Mouse (Mus musculus): ENCODE measurements at regions not wholly inside any gene's neighbourhood (a gene's known extent, or its start where the extent isn't known, plus 50 kb on each side); places are given as distances from the start of the nearest gene placed in this dataset.

DNA sequence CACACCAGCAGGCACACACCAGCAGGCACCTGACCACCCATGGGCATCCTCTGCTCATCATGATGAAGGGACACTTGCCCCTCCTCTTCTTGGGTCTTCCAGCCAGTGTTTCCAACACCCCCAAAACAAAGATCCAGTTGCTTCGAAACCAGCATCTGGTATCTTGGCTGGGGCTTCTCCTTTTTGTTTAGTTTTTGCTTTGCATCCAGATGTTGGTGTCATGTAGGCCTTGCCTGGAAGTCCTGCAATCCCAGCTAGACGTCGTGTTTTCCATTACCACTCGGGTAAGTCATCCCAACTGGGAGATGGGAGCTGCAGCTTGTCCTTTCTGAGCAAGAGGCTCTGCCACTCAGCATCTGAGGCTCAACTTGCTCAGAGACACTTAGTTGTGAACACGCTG, 70.6 kb upstream of the Tspan2 start:
- DNase-seq = no peak

DNA sequence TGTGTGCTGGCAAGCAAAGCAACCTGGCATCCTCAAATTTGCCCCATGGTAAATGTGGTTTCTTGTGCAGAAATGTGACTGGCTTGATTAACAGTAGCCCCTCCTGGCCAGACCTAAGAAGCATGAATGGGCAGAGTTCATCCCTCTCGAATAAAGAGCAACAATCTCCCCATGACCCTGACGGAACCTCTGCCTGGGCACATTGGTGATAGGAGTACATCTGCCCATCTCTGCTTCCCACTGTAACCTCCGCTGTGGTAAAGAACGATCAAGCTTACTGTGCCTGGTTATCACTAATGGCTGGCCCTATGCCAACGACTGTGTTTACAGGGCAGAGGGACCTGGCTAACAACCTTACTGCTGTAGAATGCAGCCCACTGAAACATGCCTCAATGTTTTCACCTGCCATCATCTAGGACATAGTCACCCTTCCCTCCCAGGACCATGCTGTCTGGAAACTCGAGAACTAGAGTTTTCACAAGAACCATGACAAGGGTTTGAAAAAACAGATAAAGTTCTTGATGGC, 69.6 kb upstream of the Tspan2 start:
- peak; percentile 13 for DNase-seq

DNA sequence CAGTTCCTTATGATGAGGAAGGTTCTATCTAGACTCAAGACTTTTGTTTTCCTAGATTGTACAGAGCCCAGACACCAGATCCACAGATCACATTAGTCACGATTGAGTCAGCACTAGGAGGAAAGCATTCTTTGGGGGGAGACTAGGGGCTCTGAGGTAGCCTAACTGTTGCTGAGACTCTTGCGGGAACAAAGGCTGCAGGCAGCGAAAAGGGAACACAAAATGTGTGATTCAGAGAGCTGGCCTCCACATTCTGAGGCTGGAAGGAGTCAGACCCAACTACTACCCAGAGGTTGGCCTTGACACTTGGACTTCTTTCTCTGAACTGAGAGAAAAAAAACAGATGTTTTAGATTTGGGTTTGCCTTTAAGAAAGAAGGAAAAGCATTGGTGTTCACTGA, 66.5 kb upstream of the Tspan2 start:
- no peak for DNase-seq

DNA sequence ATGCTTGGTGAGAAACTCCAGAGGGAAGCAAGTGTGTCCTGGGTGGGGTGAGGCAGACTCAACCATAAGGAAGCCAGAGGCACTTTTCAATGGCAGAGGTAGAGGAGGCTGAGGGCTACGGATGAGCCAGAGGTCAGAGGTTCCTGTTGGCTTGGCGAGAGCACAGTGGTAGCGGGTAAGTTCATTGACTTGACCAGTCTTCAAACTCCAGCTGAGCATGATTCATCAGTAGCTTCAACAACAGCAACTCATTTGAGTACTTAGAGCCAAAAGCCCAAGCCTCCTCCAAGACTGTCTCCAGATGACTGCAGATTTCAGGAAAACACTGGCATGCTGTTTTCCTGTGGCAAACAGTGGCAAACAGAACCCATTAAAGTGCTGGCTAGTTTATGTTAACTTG, 65.8 kb upstream of the Tspan2 start:
- no peak for DNase-seq

DNA sequence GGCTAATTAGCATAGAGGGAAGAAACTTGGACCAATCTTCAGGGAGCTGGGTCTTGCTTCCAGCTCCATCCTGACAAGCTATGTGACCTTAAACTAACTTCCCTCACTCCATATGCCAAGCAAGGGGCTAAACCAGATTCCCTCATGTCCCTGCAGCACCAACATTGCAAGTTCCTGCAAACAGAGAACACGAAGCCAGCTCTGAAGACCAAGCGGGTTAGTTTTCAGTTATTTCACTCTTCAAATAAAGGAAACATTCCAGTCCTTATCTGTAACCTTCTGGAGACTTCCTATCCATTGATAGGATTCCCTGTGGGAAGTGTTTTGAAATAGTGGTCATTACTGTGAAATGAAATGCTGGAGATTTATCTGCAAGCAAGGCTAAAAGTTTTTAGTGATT, 64.4 kb upstream of the Tspan2 start:
- DNase-seq = no peak

DNA sequence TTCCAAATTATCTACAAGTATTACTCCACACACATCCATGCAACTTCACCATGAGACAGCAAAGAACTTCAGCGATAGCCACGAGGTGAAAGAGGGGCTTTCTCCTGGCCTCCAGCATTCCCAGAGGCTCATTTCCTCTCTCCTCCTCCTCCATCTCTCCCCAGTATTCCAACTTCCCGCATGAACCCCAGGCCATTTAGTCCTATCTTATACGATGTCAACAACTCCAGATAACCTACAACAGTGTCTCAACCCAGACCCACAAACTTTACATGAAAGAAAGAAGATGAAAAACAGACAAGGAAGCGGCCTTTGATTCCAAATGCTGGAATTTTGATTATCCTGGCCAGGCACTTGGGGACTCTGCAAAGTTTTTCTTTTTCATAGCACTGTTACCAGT, 63.8 kb upstream of the Tspan2 start:
- no peak for DNase-seq

DNA sequence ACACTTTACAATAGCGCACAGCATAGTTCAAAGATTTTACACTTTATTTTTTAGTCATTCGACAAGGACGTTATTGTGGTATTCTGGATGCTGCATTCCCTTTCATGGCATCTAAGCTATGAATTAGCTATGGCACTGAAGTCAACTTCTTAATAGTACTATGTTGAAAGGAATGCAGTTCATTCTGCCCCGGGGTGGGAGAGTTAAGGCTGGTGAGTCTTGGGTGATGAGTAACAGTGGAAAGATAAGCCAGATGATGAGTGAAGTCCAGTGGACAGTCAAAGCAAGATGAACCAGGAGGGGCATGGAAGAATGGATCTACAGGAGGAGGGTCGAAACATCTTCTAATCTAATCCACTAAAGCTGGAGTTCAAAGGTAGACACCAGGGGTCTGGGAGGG, 63.4 kb upstream of the Tspan2 start:
- DNase-seq = no peak

DNA sequence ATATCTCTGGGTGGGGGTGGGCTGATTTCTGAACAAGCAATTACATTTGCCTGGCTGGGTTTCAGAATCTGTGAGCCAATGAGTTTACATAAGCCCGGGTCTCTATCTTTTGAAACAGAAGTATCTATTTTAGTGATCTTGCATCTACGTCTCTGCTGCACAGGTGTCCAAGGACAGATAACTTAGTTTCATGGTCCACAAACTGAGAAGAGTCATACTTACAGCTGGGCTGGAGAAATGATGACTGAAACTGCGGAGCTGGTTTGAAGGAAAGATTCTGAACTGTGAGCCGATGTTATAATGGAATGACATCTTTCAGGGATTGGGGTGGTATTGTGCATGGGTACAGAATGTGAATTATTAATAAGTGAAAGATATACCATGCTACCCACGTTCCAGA, 60.8 kb upstream of the Tspan2 start:
- DNase-seq = no peak

DNA sequence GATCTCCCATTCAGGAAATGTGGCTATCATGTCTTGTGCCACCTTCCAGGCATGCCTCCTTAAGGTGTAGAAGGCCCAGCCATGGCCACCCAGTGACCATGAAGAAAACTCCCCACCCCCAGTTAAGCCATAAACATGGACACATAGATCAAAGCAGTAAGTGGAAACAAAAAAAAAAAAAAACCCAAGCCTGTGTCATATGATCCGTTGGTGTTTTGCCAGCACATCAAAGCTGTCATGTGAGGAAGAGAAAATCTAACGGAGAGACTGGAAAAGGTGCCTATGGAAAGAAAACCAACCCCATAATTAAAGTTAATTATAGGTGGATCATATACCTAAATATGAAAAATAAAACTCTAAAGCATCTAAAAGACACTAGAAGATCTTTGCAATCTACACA, 60.3 kb upstream of the Tspan2 start:
- no peak for DNase-seq

DNA sequence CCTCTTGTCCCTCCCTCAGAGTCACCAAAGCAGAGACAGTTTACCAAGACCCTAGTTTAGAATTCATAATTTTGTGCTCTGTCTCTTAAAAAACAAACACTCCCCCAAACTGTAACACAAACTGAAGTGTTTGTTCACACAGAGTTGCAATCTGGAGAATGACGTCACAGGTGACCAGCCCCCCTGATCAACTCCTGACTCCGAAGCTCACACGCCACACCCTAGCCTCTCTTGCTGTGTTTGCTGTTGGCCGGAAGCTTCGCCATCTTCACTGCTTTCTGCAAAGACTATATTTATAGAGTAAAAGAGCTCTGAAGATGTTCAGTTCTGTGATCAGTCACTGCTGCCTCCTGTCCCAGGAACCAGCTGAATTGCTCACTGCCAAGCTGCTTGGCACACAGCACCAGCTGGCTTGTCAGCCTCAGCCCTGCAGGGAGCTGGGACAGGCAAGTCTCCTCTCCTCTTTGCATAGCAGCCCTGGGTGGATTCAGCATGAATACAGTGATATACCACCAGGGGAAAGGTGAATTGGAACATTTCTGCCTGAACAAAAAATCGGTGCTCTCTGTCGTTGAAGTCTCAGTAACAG, 57.3 kb upstream of the Tspan2 start:
- peak; percentile 18 for DNase-seq

DNA sequence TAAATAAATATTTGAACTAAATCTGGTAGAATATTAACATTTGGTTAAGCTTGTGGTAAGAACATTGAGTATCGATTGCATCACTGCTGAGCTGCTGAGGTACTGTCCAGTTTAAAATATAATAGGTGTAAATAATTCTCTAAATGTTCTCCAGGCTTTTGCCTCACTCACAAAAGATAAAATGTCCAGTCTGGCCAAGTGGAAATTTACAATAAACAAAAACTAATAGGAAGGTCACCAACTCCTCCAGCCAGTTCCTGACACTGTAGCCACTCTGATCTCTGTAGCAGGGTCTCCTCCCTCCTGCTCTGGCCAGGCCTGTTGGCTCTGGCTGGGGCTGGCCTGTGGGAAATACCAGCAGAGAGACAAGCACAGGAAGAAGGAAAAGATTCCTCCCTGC, 55.8 kb upstream of the Tspan2 start:
- peak; percentile 7 for DNase-seq

DNA sequence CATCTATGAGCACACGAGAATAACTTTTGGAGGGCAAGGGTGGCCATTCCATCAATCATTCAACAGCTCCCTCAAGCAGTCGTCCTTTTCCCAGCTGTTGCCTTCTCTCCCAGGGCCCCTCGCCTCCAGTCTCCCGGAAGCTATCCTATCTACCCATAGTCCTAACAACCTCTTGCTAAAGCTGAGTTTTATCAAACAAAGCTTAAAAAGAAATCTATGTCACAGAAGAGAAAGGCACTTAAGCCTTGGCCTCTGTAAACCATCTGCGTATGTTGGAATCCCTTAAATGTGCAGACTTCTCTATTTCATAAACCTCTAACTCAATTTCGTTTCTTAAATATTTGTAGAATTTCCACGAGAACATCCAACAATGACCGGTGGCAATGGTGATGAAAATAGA, 51.9 kb upstream of the Tspan2 start:
- no peak for DNase-seq

DNA sequence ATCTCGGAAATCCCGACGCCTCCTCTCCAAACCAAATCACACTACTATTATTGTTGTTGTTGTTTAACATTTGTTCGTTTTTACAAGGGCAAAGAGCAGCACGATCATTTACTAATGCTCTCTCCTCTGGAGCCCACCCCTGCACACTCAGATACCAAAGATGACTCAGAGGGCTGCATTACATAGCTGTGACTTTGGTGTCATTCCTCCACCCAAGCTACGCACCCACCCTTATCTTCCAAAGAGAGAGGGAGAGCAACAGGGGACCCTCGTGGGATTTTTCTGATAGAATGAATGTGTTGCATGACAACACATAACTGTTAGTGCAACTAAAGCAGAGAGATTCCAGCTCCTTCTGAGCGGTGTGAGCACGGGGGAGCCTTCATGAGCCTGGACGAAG, 50.8 kb upstream of the Tspan2 start:
- DNase-seq = no peak

All from adrenal gland, postnatal 10 days (tissue).